Mouse (Mus musculus): ENCODE results near the gene H2al1e.

- no peak for TF ChIP-seq CTCF (IDR thresholded peaks at IDR 0.05; ENCODE audit: low read depth)
- no peak for TF ChIP-seq EP300 (IDR thresholded peaks at IDR 0.05; ENCODE audit: low read depth)
Observed at GRCm38 (mm10) chrX:11277083-11277482, 34.7 kb upstream of the H2al1e start.
